Mouse (Mus musculus): ENCODE results near the gene Tmco1. TPM values are rescaled to one million over a fixed set of nuclear protein-coding genes. Genes with fewer than 3 reads are reported as not detected.

The Tmco1 gene
- polyA plus RNA-seq, 1 experiment = 56.7 TPM

GRCm38 (mm10) chr1:167282768-167283167 is 25.4 kb upstream of the Tmco1 start:
- Histone ChIP-seq H3K4me1 (ENCODE audit: control insufficient read depth, insufficient read depth, low read length) (peaks cover 5% of the 10 kb centered on the region; the same call in 1 of the 2 replicates), H3K4me3 (replicated peaks; ENCODE audit: extremely low read depth, low read depth, low read length) (no peak overlapping the region)
- DNase-seq = no peak
- WGBS = 60% methylated on average over 5 of the region's 5 CpGs
- TF ChIP-seq CTCF (IDR thresholded peaks at IDR 0.05; ENCODE audit: insufficient read depth, low read length) (no peak), POLR2A (IDR thresholded peaks at IDR 0.05; ENCODE audit: borderline replicate concordance, extremely low read depth, low read depth, low read length) (no peak)

- TF ChIP-seq CTCF (IDR thresholded peaks at IDR 0.05; ENCODE audit: insufficient read depth, low read length) (no peak), POLR2A (IDR thresholded peaks at IDR 0.05; ENCODE audit: borderline replicate concordance, extremely low read depth, low read depth, low read length) (no peak)
- H3K4me1 ChIP-seq (ENCODE audit: control insufficient read depth, insufficient read depth, low read length) = peaks cover 5% of the 10 kb centered on the region; the same call in 1 of the 2 replicates
- WGBS = under 1% methylated on average over 44 of the region's 44 CpGs
- peak; percentile 41 for DNase-seq
- H3K4me3 ChIP-seq (replicated peaks; ENCODE audit: extremely low read depth, low read depth, low read length) = peak overlapping the region; percentile 70
Measured at GRCm38 (mm10) chr1:167283441-167284257, 24.5 kb upstream of the Tmco1 start.

- WGBS = under 1% methylated on average over 72 of the region's 73 CpGs
- Histone ChIP-seq H3K4me3 (replicated peaks; ENCODE audit: extremely low read depth, low read depth, low read length) (peak overlapping the region; percentile 70), H3K4me1 (ENCODE audit: control insufficient read depth, insufficient read depth, low read length) (peaks cover 5% of the 10 kb centered on the region; the same call in 1 of the 2 replicates)
- DNase-seq = peak; percentile 54
- TF ChIP-seq POLR2A (IDR thresholded peaks at IDR 0.05; ENCODE audit: borderline replicate concordance, extremely low read depth, low read depth, low read length) (no peak), CTCF (IDR thresholded peaks at IDR 0.05; ENCODE audit: insufficient read depth, low read length) (no peak)
Measured at GRCm38 (mm10) chr1:167284258-167284836, 23.8 kb upstream of the Tmco1 start.

- TF ChIP-seq CTCF (IDR thresholded peaks at IDR 0.05; ENCODE audit: insufficient read depth, low read length) (no peak), POLR2A (IDR thresholded peaks at IDR 0.05; ENCODE audit: borderline replicate concordance, extremely low read depth, low read depth, low read length) (peak; percentile 44; the same call in 1 of the 2 replicates)
Measured at GRCm38 (mm10) chr1:167284837-167285319, 23.3 kb upstream of the Tmco1 start.

GRCm38 (mm10) chr1:167285320-167285355 is 23.0 kb upstream of the Tmco1 start, which contains the start of gene Uck2:
TSS of gene Uck2 (minus strand) at chr1:167285320.
- Histone ChIP-seq H3K4me3 (replicated peaks; ENCODE audit: extremely low read depth, low read depth, low read length) (peak within 1 kb of the TSS; percentile 70), H3K4me1 (ENCODE audit: control insufficient read depth, insufficient read depth, low read length) (peaks cover 5% of the 10 kb centered on the region; the same call in 1 of the 2 replicates)
- TF ChIP-seq CTCF (IDR thresholded peaks at IDR 0.05; ENCODE audit: insufficient read depth, low read length) (no peak), POLR2A (IDR thresholded peaks at IDR 0.05; ENCODE audit: borderline replicate concordance, extremely low read depth, low read depth, low read length) (no peak)
- WGBS = 1% methylated on average over 2 of the region's 2 CpGs
- no peak for DNase-seq

More at GRCm38 (mm10) chr1:167284837-167285319, 23.3 kb upstream of the Tmco1 start:
- DNase-seq = peak; percentile 83
- Histone ChIP-seq H3K4me1 (ENCODE audit: control insufficient read depth, insufficient read depth, low read length) (peaks cover 5% of the 10 kb centered on the region; the same call in 1 of the 2 replicates), H3K4me3 (replicated peaks; ENCODE audit: extremely low read depth, low read depth, low read length) (peak overlapping the region; percentile 70)
- WGBS = under 1% methylated on average over 51 of the region's 51 CpGs

GRCm38 (mm10) chr1:167285356-167285755 is 22.8 kb upstream of the Tmco1 start:
- Histone ChIP-seq H3K4me3 (replicated peaks; ENCODE audit: extremely low read depth, low read depth, low read length) (peak overlapping the region; percentile 44), H3K4me1 (ENCODE audit: control insufficient read depth, insufficient read depth, low read length) (peaks cover 5% of the 10 kb centered on the region; the same call in 1 of the 2 replicates)
- no peak for DNase-seq
- WGBS = 4% methylated on average over 8 of the region's 8 CpGs
- TF ChIP-seq POLR2A (IDR thresholded peaks at IDR 0.05; ENCODE audit: borderline replicate concordance, extremely low read depth, low read depth, low read length) (no peak), CTCF (IDR thresholded peaks at IDR 0.05; ENCODE audit: insufficient read depth, low read length) (no peak)

GRCm38 (mm10) chr1:167287156-167287555 is 21.0 kb upstream of the Tmco1 start:
- TF ChIP-seq POLR2A (IDR thresholded peaks at IDR 0.05; ENCODE audit: borderline replicate concordance, extremely low read depth, low read depth, low read length) = no peak
- TF ChIP-seq CTCF (IDR thresholded peaks at IDR 0.05; ENCODE audit: insufficient read depth, low read length) = no peak
- H3K4me3 ChIP-seq (replicated peaks; ENCODE audit: extremely low read depth, low read depth, low read length) = no peak overlapping the region
- DNase-seq = no peak
- WGBS = 80% methylated on average over 5 of the region's 5 CpGs
- H3K4me1 ChIP-seq (ENCODE audit: control insufficient read depth, insufficient read depth, low read length) = peaks cover 5% of the 10 kb centered on the region; the same call in 1 of the 2 replicates

GRCm38 (mm10) chr1:167288665-167289538 is 19.3 kb upstream of the Tmco1 start:
- Histone ChIP-seq H3K4me1 (ENCODE audit: control insufficient read depth, insufficient read depth, low read length) (peaks cover 5% of the 10 kb centered on the region; the same call in 1 of the 2 replicates), H3K4me3 (replicated peaks; ENCODE audit: extremely low read depth, low read depth, low read length) (no peak overlapping the region)
- 54% methylated on average over 11 of the region's 11 CpGs for WGBS
- no peak for DNase-seq
- TF ChIP-seq CTCF (IDR thresholded peaks at IDR 0.05; ENCODE audit: insufficient read depth, low read length) (no peak), POLR2A (IDR thresholded peaks at IDR 0.05; ENCODE audit: borderline replicate concordance, extremely low read depth, low read depth, low read length) (no peak)

GRCm38 (mm10) chr1:167289567-167290262 is 18.5 kb upstream of the Tmco1 start:
- 35% methylated on average over 11 of the region's 11 CpGs for WGBS
- Histone ChIP-seq H3K4me1 (ENCODE audit: control insufficient read depth, insufficient read depth, low read length) (peaks cover 5% of the 10 kb centered on the region; the same call in 1 of the 2 replicates), H3K4me3 (replicated peaks; ENCODE audit: extremely low read depth, low read depth, low read length) (no peak overlapping the region)
- no peak for TF ChIP-seq POLR2A (IDR thresholded peaks at IDR 0.05; ENCODE audit: borderline replicate concordance, extremely low read depth, low read depth, low read length)
- DNase-seq = no peak
